Mouse (Mus musculus) neural tube, embryonic 10.5 days (tissue): ENCODE results near the gene Plekhg1.

Experiments used
- DNase-seq: peaks from one replicate; pipeline ENCODE4 v3.0.0-alpha.2; 2017; ENCODE audit warnings: low spot score; ENCODE audit errors: extremely low spot score

Plekhg1 gene

DNA sequence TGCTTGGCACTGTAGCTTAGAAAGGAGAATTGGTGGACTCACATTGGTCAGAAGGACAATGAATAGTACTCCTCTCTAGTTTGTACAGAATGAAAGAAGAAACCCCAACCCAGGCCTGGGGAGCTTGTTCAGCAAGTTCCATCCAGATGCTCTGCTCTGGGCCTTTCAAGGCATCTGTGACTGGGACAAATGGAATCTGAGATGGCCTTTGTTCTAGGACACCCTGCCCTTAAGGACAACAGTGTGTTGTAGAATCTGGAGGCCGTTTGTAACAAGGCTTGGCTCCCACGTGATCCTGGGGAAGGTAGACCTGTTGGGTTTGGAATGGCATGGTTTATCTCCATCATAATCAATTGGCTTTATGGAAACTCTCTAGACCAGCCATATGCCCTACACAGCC, 141.0 kb downstream of the Plekhg1 start:
- DNase-seq = no peak

DNA sequence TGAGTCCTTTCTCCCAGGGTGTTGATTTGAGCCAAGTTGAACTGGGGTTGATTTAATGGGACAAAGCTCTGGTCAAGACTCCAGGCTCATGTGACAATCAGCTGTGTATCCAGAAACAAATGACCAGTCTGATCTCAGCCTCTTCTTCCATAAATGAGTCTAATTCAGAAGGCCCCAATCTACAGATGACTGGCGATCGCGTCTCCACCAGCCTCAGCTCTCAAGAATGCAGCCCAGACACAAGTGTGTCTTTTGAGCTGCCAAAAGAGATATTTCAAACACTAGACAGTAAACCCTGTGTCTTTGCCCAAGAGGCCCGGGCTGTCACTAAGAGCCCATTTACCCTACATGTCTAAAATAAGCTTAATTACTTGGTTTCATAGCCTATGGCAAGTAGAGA, 148.3 kb downstream of the Plekhg1 start:
- no peak for DNase-seq

DNA sequence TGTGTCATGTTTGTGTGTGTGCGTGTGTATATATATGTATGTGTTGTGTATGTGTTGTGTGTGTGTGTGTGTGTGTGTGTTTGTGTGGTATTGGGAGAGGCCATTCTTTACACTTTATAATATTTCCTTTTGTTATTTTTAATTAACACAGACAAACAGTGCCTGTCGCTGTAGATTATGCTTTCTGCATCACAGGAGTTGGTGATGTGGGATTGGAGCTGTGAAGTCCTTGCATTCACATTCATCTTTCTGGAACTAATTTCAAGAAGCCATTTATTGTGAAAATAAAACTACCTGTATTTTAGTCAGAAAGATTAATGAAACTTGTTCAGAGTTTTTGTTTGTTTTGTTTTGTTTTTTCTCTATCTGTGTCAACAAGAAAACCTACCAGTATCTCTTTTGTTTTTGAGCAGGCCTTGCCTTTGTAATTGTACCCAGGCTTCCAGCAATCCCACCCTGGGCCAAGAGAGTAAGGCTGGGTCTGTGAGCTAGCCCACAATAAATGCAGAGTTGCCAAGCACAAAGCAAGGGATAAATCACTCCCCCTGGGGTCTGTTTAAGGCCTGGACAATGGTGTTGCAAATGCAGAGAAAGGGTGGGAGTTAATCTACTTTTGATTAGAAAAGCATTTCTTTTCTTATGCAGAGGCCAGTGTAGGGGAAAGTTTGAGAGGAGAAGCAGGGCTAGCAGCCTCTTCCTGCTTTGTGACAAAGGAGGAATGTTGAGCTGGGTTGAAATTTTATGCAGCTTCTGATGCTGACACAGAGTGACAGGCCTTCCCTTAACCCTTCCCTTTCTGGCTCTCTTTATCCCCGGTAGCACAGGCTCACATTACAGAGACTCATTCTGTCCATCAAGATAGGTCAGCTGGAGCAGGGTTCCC, 151.5 kb downstream of the Plekhg1 start:
- DNase-seq = peak; percentile 48

DNA sequence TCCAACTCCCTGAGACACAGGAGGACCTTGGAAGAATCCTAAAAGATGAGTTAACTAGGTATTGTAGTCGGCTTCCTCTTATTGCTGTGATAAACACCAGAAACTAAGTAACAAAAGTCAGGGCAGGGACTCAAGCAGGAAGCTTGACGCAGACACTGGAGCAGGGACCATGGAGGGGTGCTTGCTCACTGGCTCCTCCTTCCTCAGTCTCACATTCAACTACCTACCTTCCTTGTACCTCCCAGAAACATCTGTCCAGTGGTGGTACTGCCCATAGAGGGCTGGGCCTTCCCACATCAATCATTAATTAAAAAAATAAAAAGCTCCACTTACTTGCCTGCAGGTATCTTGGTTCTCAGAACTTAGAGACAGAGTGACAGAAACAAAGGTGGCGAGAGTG, 152.2 kb downstream of the Plekhg1 start:
- no peak for DNase-seq

DNA sequence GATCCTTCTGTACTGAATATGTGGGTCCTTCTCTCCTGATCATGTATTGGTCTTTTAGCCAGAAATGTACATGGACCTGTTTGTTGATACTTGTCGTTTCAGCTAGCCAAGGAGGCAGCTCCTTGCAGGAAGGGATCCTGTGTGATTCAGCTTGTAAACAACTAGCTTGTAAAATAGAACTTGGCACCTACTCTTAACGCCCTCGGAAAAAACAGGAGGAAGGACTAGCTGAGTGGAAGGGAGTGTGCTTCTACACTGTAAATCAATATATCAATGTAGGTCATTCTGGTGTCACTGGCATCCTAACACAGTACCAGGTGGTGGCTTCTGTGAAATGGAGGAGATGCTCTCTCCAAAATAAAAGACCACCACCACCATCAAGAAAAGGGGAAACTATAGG, 157.9 kb downstream of the Plekhg1 start:
- DNase-seq = no peak

DNA sequence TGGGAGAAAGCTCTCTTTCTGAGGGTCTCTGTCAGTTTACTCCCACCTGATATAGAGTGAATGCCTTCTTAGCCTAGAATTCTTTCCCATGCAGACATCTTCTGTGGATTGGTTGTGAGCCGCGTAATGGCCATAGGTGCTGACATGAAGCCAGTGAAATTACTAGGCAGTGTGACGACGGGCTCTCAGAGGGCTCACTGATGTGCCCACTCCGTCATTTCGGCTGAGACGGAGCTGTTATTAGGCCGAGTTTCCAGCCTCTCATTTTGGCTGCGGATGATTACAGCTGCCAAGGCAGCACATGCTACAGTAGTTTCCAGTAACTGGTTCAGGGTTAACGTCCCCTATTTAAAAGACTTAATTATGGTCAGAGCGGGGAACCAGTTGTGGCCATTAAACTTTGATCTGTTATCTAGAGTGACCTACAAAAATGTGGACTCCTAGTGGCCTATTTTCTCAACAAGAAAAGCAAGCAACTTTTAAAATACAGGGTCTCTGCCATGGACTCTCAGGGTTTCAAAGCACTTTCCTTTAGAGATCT, 160.3 kb downstream of the Plekhg1 start:
- DNase-seq = no peak

DNA sequence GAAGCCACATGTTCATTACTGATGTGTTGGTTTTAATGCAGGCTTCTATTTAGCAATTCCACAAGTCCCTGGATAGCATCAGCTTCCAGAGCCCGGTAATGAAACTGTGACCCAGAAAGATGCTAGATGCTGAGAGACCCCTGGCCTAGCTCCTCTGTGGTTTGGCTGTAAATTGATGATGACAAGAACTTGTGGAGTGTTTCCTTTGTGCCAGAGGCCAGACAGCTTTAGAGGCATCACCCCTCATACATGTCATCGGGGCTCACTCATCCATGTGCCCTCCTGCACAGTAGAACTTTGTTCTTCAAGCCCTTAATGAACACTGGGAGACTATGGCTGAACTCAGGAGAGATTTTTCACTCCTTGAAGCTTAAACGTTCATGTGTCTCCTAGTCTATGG, 165.6 kb downstream of the Plekhg1 start:
- DNase-seq = no peak

DNA sequence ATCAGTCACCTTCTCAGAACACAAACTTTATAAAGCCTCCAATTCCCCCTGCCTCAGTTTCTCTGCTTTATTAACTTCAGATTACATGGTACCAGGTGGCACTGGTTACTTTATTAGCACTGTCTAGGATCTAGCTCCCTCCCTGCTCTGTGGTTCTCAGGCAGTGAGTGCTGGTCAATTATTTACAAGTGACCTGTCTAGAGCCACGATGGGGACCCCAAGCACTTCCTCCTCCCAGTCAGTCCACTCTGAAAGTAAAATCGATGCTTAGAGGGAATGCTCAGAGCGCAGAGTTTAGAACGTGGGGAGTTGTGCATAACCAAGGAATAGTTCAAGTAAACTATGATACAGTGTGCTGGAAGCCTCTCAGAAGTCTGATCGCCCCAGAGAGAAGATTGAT, 173.9 kb downstream of the Plekhg1 start:
- no peak for DNase-seq

DNA sequence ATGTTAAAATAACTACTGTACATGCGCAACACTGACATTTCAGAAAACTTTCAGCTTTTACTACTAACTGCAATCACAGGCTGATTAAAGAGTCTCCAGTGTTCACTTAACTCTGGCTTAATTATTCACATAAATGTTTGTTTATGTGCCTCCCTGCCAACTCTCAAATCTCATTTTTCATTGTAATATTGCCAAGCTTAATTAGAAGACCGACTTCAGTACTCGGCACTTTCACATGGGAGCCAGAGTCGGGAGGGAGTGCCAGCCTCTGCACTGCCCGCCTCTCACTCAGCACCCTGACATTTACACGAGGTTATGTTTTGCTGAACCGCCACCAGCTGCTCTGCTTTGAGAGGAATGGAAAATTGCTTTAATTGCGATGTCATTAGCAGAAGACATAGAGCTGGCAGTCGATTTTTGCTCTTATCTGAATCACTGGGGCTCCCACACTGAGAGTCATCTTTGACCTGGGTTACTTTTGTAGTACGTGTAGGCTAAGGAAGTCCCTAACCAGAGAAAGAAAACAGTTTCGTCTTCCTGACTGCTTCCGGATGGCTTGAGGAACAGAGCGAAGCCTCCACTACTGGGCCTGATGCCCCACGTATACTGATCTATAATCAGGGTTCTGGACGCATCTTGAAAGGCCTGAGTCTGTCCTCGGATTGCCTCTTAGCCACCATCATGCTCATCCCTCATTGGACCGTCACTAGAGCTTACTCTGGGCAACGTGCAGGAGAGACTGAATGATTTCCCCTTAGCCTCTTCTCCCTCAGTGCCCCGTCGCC, 180.4 kb downstream of the Plekhg1 start:
- no peak for DNase-seq

DNA sequence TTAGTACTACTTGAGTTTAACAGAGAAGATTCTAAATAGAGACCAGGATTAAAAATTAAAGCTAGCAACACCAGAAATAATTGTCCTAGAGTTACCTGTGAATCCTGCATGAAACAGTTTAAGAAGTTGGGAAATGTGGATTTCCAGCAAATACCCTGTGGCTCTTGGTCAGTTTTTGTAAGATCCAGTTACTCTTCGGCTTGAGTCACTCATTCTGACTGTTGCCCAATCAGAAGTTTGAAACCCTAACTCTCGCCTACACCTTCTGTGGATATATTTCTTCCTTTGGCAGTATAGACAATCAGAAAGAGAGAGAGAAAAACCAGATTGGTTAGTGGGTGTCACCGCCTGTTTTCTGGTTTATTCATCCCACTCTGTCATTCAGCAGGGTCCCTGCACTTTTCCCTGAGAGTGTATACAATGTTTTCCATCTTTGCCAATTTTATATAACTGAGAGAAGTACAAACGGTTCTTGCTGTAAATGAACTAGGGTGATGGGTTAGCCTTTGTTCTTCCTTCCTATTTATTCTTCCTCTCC, 187.9 kb downstream of the Plekhg1 start:
- DNase-seq = no peak

DNA sequence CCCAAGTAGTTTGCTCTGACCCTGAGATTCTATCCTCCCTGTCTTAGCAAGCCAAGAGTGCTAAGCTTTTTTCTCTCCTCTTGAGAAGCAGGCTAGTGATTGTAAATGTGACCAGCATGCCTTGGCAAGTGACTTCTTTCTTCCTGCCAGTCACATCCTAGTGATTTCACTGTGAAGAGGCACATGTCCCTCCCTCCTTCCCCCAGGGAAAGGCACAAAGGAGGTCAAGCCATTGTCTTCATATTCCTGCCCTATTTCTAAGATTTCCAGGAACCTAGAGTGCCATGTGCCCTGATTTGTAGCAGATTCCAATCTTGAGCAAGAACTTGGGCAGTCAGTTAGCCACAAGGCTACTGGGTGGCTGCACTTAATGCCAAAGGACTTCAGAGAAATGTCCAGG, 191.7 kb downstream of the Plekhg1 start:
- DNase-seq = no peak

DNA sequence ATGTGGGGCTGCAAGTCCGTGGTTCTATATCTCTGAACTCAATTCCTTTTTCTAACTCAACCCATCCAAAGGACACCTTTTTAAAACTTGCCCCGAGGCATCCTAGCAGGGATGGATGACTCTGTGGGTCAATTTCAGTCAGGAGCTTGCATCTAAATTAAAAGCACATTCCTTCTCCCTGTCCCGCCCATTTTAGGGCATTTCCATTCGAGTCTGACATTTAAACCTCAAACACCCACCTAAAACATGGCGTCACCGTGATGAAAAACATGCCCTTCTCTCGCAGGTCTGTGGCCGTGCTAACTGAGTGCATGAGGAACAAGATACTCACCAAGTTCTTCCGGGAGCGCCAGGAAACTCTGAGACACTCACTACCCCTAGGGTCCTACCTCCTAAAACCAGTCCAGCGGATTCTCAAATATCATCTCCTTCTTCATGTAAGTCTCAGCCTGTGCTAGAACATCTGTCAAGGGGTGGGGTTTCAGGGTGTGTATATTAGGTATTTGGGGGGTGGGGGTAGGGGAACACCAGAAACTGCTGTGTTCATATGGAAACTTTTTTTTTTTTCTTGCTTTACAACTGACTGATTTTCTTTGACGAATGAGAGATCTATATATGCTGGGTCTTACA, 193.3 kb downstream of the Plekhg1 start:
- no peak for DNase-seq

DNA sequence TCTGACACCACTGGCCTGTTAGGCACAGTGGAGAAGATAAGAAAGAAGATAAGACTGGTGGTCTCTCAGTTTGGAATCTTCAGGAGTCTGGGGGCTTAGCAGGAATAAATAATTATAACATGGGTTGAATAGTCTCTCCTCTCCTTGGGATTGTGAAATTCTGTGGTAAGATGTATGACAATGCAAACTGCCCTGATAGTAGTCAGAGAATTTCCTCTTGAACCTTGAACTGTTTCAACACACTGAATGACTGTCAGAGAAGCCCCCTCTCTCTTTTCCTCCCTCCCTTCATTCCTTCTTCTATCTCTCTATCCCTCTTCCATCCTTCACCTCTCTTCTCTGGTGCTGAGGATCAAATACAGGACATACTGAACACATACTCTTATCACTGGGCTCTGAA, 196.7 kb downstream of the Plekhg1 start:
- DNase-seq = no peak

DNA sequence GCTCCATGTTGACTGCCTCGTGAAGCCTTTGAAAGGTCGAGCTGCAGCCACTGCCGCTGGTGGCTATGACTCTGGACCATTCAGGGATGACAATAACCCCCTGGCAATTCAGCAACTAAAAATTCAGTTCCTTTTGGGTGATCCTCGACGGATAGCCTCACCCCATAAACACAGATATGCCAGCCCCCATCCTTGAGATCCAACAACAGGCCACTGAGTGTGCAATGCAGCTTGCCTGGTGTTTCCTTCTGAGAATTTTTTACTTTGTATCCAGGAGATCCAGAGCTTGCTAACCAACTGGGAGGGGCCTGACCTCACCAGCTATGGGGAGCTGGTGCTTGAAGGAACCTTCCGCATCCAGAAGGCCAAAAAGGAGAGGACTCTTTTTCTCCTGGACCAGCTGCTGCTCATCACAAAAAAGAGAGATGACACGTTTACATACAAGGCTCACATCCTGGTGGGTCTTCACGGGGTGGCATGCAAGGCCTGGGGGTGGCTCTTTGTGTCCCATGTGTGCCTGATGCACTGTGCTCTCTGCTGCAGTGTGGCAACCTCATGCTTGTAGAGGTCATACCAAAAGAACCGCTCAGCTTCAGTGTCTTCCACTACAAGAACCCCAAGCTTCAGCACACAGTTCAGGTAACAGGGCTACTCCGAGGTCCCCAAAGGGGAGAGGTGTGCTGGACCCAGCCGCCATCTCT, 199.9 kb downstream of the Plekhg1 start:
- no peak for DNase-seq

DNA sequence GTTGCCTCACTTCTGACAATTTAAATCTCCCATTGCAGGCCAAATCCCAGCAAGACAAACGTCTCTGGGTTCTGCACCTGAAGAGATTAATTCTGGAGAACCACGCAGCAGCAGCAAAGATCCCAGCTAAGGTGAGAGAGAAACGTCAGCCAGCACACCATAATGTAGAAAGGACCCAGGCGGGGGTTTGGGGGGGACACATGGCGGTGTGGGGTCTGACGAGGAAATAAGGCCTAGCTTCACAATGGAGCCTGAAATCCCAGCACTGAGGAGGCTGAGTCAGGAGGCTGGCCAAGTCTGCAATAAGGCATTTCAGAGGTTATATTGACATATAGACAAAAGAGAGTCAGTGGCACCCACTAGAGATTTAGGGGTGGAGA, 200.4 kb downstream of the Plekhg1 start:
- DNase-seq = no peak

DNA sequence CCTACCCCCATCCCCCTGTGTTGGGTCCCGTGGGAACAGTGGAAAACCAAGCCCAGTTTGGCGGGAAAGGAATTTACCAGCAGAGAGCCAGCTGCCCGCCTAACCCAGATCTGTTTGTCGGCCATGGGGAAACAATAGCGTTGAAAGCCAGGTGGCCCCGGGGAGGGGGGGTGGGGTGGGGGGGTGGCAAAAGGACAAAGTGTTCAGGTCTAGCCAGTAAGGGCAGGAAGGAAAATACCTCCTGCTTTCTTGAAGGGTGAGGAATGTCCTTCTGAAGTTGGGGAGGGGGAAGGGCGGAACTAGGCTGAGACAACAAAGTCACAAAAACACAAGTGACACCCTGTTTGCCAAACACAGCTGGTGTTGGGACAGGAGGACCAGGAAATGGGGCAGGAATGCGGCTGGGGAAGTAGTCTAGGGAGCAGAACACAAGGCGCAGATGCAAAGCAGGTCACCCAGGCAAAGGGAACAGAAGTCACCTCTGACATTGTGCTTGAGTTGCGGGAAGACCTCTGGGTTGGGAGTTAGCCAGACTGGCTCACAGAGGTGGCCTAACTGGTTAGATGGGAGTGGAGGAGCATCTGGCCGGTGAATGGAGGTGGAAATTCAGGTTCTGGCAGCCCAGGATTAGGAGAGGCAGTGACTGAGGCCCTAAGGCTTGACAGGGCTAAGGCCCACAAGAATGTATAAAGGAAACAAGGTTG, 201.0 kb downstream of the Plekhg1 start:
- DNase-seq = no peak

DNA sequence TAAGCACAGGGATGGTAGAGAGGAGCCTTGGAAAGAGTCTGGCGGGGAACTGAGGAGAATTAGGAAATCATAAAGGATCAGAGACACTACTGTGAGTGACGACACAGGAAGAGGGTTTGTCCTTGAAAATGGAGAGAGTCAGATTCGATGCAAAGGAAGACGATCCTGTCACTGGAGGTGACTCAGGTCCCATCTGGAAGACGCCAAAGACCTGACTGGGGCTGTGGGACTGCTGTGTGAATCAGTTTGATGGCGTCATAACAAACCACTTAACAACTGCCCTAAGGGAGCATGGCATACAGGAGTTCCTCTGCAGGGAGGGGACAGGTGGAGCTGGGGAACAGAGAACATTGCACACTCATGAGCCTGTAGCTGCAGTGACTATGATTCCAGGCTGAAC, 202.1 kb downstream of the Plekhg1 start:
- no peak for DNase-seq

DNA sequence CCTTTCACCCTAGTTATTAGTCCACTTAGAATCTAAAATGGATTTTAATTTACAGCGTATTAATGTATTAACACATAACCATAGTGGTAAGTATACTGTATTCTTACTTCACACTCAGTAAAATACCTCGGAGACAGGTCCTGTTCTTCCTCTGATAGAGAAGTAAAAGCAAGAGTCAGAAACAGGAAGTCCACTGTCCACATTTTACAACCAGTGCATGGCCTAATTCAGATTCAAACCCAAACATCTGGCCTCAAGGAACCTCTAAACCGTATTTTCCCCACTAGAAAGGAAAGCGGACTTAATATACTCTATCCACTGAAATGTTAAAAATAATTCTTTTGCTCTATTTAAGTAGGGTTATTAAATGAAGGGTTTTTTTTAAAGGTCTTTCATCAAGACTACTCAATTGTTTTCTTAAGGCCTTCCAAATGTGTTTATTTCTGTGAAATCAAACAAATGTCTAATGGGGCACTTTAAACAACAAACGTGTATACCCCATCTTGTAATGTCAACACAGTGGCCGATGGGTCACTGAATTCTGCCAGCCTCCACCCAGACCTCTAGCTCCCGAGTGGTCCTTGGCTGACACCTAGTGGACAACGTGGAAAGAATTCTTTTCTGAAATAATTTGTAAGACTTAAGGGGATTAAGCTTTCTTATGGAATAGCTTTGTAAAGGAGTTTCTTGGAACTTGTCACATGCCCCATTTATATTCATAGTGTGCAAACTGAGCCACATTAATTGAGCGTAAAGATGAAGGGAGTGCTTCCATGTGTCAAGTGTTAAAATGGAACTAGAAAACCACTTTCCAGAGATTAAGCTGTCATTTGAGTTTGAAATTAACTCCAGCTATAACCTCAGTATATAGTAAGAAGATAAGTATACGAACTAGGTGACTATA, 203.6 kb downstream of the Plekhg1 start:
- peak; percentile 68 for DNase-seq

DNA sequence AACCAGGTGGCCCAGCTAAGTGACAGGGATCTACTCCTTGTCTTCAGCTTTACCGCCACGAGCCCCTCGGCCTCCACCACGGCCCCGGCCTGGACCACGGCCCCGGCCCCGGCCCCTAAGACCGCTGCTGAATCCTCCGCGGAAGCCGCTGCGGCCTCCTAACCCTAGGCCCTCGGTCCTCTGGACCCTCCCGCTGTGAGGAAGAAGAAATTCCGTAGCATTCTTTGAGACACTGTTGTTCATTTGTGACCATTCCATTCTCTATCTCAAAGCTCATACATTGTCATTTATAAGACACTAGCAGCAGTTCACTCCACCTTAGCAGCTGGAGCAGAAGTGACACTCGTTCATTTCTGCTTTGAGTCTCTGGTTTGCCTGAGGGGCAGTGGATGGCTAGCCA, 206.7 kb downstream of the Plekhg1 start:
- DNase-seq = no peak
